Comparison of ENCODE assay signal across 8 mouse cellular contexts in genomic region chr6:30546571-30547273, GRCm38 (mm10). TPM values are rescaled to one million over a fixed set of nuclear protein-coding genes. Genes with fewer than 3 reads are reported as not detected.
DNase-seq lines count a peak whose midpoint lies in the region; ATAC-seq and TF ChIP-seq lines count a peak whose summit lies in the region.

No protein-coding gene starts in this region.

- no peak for TF ChIP-seq POLR2A in cerebellum, adult 2 months (IDR thresholded peaks at IDR 0.05; ENCODE audit: borderline replicate concordance, insufficient read depth, low read length)
- no peak for TF ChIP-seq POLR2A in limb, embryonic 14.5 days (IDR thresholded peaks at IDR 0.05; ENCODE audit: borderline replicate concordance, extremely low read depth, insufficient read depth, insufficient read length)

- intact Hi-C loops in gastrocnemius, postnatal 14 days (cut with DNase I; ENCODE audit: low total_unique reads), result no loop called here

- peak overlapping the region; percentile 38 for H3K4me3 ChIP-seq in cerebellum, adult 2 months (replicated peaks; ENCODE audit: insufficient read depth, low read depth, low read length)
- H3K4me3 ChIP-seq in limb, embryonic 14.5 days (replicated peaks; ENCODE audit: low read length), result peak overlapping the region; percentile 6; the same call in 1 of the 2 replicates
- H3K4me3 ChIP-seq in midbrain, postnatal 0 days (ENCODE audit: low read depth, low read length), result peak overlapping the region; percentile 12; the same call in 1 of the 2 replicates

- H3K36me3 ChIP-seq in limb, embryonic 14.5 days (ENCODE audit: control insufficient read depth, insufficient read depth, low read length), result no peaks in the 10 kb centered on the region
- no peaks in the 10 kb centered on the region for H3K36me3 ChIP-seq in midbrain, postnatal 0 days (ENCODE audit: insufficient read depth, low read length)

- H3K9ac ChIP-seq in limb, embryonic 14.5 days (ENCODE audit: low read depth, low read length, severe bottlenecking), result peak overlapping the region; percentile 29
- peak overlapping the region; percentile 50; the same call in 1 of the 2 replicates for H3K9ac ChIP-seq in midbrain, postnatal 0 days (replicated peaks; ENCODE audit: low read length, poor library complexity, severe bottlenecking)

- peak; percentile 26 for DNase-seq in gastrocnemius, postnatal 10 days
- no peak for DNase-seq in gastrocnemius, postnatal 14 days
- peak; percentile 52 for DNase-seq in CD4-positive helper T cell, adult 2 months (ENCODE audit: low read depth, low spot score)
- peak; percentile 55 to 58 for DNase-seq in cerebellum, adult 2 months
- DNase-seq in forelimb bud, embryonic 11.5 days (ENCODE audit: low read depth, low spot score), result peak; percentile 59
- DNase-seq in limb, embryonic 14.5 days (ENCODE audit: low spot score), result no peak
- DNase-seq in midbrain, postnatal 0 days (ENCODE audit: low spot score), result peak; percentile 69
- no peak for DNase-seq in frontal cortex, postnatal 14 days (ENCODE audit: low spot score in 2 of 2)

- H3K4me1 ChIP-seq in cerebellum, adult 2 months (ENCODE audit: control insufficient read depth, insufficient read depth, low read length), result peaks cover 5% of the 10 kb centered on the region; the same call in 1 of the 2 replicates
- peaks cover 67% of the 10 kb centered on the region for H3K4me1 ChIP-seq in limb, embryonic 14.5 days (ENCODE audit: control insufficient read depth, insufficient read depth, low read length)
- peaks cover 6% of the 10 kb centered on the region; the same call in 1 of the 2 replicates for H3K4me1 ChIP-seq in midbrain, postnatal 0 days (ENCODE audit: insufficient read depth, low read length)

- no peaks in the 10 kb centered on the region for H3K27me3 ChIP-seq in cerebellum, adult 2 months (ENCODE audit: control insufficient read depth, insufficient read depth, low read length)
- no peaks in the 10 kb centered on the region for H3K27me3 ChIP-seq in limb, embryonic 14.5 days (ENCODE audit: control insufficient read depth, insufficient read depth, low read length)
- H3K27me3 ChIP-seq in midbrain, postnatal 0 days (ENCODE audit: insufficient read depth, low read length), result no peaks in the 10 kb centered on the region

- H3K4me2 ChIP-seq in limb, embryonic 14.5 days (replicated peaks; ENCODE audit: low read depth, low read length, severe bottlenecking), result peak overlapping the region; percentile 44
- H3K4me2 ChIP-seq in midbrain, postnatal 0 days (ENCODE audit: low read depth, low read length, poor library complexity, severe bottlenecking), result peak overlapping the region; percentile 42

- no peaks in the 10 kb centered on the region for H3K9me3 ChIP-seq in limb, embryonic 14.5 days (ENCODE audit: control insufficient read depth, low read length)
- no peaks in the 10 kb centered on the region for H3K9me3 ChIP-seq in midbrain, postnatal 0 days (ENCODE audit: low read length)

- no peak for TF ChIP-seq CTCF in cerebellum, adult 2 months (IDR thresholded peaks at IDR 0.05; ENCODE audit: borderline replicate concordance, insufficient read depth, low read depth, low read length)
- TF ChIP-seq CTCF in midbrain, postnatal 0 days (IDR thresholded peaks at IDR 0.05), result no peak

- 16% methylated on average over 17 of the region's 17 CpGs for WGBS in cerebellum, adult 2 months
- WGBS in limb, embryonic 14.5 days, result 5% methylated on average over 17 of the region's 17 CpGs
- WGBS in midbrain, postnatal 0 days, result 7% methylated on average over 17 of the region's 17 CpGs

- ATAC-seq in limb, embryonic 14.5 days (ENCODE audit: low FRiP score, low read depth), result peak; percentile 23; the same call in 1 of the 2 replicates
- ATAC-seq in midbrain, postnatal 0 days (ENCODE audit: low FRiP score), result peak; percentile 75

- peak overlapping the region; percentile 29 for H3K27ac ChIP-seq in cerebellum, adult 2 months (ENCODE audit: insufficient read depth, low read length)
- peak overlapping the region; percentile 84 for H3K27ac ChIP-seq in limb, embryonic 14.5 days (replicated peaks; ENCODE audit: low read depth, low read length)
- H3K27ac ChIP-seq in midbrain, postnatal 0 days (ENCODE audit: low read depth, low read length), result peak overlapping the region; percentile 79

RNA-seq across cellular contexts. Expression of gene Cpa2, which starts 5.3 kb away (rescaled TPM):
- total RNA-seq in gastrocnemius, postnatal 10 days (2021), result 1 to 10 TPM; 1.2 to 1.6 TPM
- total RNA-seq in gastrocnemius, postnatal 14 days (2021), result 1 to 10 TPM in 1 of 2 experiments, not detected in 1; 1.3 TPM
- polyA plus RNA-seq in cerebellum, adult 2 months (2012; rRNA removed), result 7.0 and 7.7 TPM in 2 replicates
- 5.2 and 6.6 TPM in 2 replicates for polyA plus RNA-seq in limb, embryonic 14.5 days (2012; rRNA removed)
- polyA plus RNA-seq in limb, embryonic 14.5 days (2014; fragmentation: Nextera tagmentation; extraction: Ambion mirVana), result 5.3 and 6.5 TPM in 2 replicates
- total RNA-seq in midbrain, postnatal 0 days (2014; rRNA removed), result 6.2 and 9.3 TPM in 2 replicates
- polyA plus RNA-seq in midbrain, postnatal 0 days (2015; fragmentation: Nextera tagmentation; extraction: Ambion mirVana), result 13.0 and 15.2 TPM in 2 replicates

RNA-seq across cellular contexts. Expression of gene Cpa4, which starts 21.4 kb away (rescaled TPM):
- 1 to 10 TPM in 1 of 2 experiments, under 1 TPM in 1; 0.80 to 1.2 TPM for total RNA-seq in gastrocnemius, postnatal 10 days (2021)
- total RNA-seq in gastrocnemius, postnatal 14 days (2021), result under 1 TPM; 0.13 to 0.25 TPM
- polyA plus RNA-seq in cerebellum, adult 2 months (2012; rRNA removed), result 0.14 and 0.16 TPM in 2 replicates
- polyA plus RNA-seq in limb, embryonic 14.5 days (2012; rRNA removed), result 4.4 and 5.4 TPM in 2 replicates
- polyA plus RNA-seq in limb, embryonic 14.5 days (2014; fragmentation: Nextera tagmentation; extraction: Ambion mirVana), result 1.9 and 2.1 TPM in 2 replicates
- total RNA-seq in midbrain, postnatal 0 days (2014; rRNA removed), result 0.42 and 0.49 TPM in 2 replicates
- polyA plus RNA-seq in midbrain, postnatal 0 days (2015; fragmentation: Nextera tagmentation; extraction: Ambion mirVana), result 0.75 and 0.79 TPM in 2 replicates

RNA-seq across cellular contexts. Expression of gene Ssmem1, which starts 37.1 kb away (rescaled TPM):
- total RNA-seq in gastrocnemius, postnatal 10 days (2021), result under 1 TPM; 0.21 to 0.56 TPM
- under 1 TPM; 0.14 to 0.29 TPM for total RNA-seq in gastrocnemius, postnatal 14 days (2021)
- 0.08 and 0.17 TPM in 2 replicates for polyA plus RNA-seq in cerebellum, adult 2 months (2012; rRNA removed)
- polyA plus RNA-seq in limb, embryonic 14.5 days (2012; rRNA removed), result 0.10 and 0.12 TPM in 2 replicates
- polyA plus RNA-seq in limb, embryonic 14.5 days (2014; fragmentation: Nextera tagmentation; extraction: Ambion mirVana), result 0.17 TPM in 1 of 2 replicates, not detected in the other
- 0.28 TPM in 1 of 2 replicates, not detected in the other for total RNA-seq in midbrain, postnatal 0 days (2014; rRNA removed)
- 0.15 and 0.19 TPM in 2 replicates for polyA plus RNA-seq in midbrain, postnatal 0 days (2015; fragmentation: Nextera tagmentation; extraction: Ambion mirVana)

RNA-seq across cellular contexts. Expression of gene Tmem209, which starts 37.1 kb away (rescaled TPM):
- 10 to 100 TPM; 10.5 to 12.1 TPM for total RNA-seq in gastrocnemius, postnatal 10 days (2021)
- total RNA-seq in gastrocnemius, postnatal 14 days (2021), result 1 to 10 TPM; 7.9 to 8.3 TPM
- polyA plus RNA-seq in cerebellum, adult 2 months (2012; rRNA removed), result 33.9 and 36.7 TPM in 2 replicates
- polyA plus RNA-seq in limb, embryonic 14.5 days (2012; rRNA removed), result 47.5 and 63.2 TPM in 2 replicates
- 28.3 and 34.7 TPM in 2 replicates for polyA plus RNA-seq in limb, embryonic 14.5 days (2014; fragmentation: Nextera tagmentation; extraction: Ambion mirVana)
- total RNA-seq in midbrain, postnatal 0 days (2014; rRNA removed), result 37.4 and 50.3 TPM in 2 replicates
- 22.8 and 23.1 TPM in 2 replicates for polyA plus RNA-seq in midbrain, postnatal 0 days (2015; fragmentation: Nextera tagmentation; extraction: Ambion mirVana)

Comparison
In these comparisons a context has a peak if more than half of its experiments do, and no peak if none do; other contexts are left out.
1. DNase-seq: peak in gastrocnemius, postnatal 10 days (single experiment), CD4-positive helper T cell, adult 2 months (single experiment), cerebellum, adult 2 months (2 of 2), forelimb bud, embryonic 11.5 days (single experiment) and midbrain, postnatal 0 days (single experiment); none in gastrocnemius, postnatal 14 days (single experiment), limb, embryonic 14.5 days (single experiment) and frontal cortex, postnatal 14 days (0 of 2).
2. H3K27ac ChIP-seq: peak in every context shown above with its lines; median percentile 84 in limb, embryonic 14.5 days; 79 in midbrain, postnatal 0 days; 29 in cerebellum, adult 2 months.
3. Peak in every context shown above with its lines, with median percentiles within 50 percentile points of each other: H3K4me3 ChIP-seq.